Mouse (Mus musculus) T-cell, adult 2 months (primary cell): Measurements from ENCODE around the gene Ccdc71.

Experiments
- DNase-seq: peaks from one replicate; pipeline ENCODE4 v3.0.0; 2022; ENCODE audit warnings: low spot score

The Ccdc71 gene

GRCm38 (mm10) chr9:108489702-108490558, 29.6 kb downstream of the Ccdc71 start:
- peak; percentile 23 for DNase-seq

GRCm38 (mm10) chr9:108490559-108491285, 30.4 kb downstream of the Ccdc71 start, which contains the start of gene Usp19:
Gene Usp19 (plus strand): TSS chr9:108490602.
- peak; percentile 96 for DNase-seq

GRCm38 (mm10) chr9:108491286-108491580, 30.9 kb downstream of the Ccdc71 start:
- no peak for DNase-seq

GRCm38 (mm10) chr9:108492043-108492750, 31.9 kb downstream of the Ccdc71 start:
- no peak for DNase-seq

GRCm38 (mm10) chr9:108493246-108493645, 32.9 kb downstream of the Ccdc71 start:
- DNase-seq, result no peak

GRCm38 (mm10) chr9:108494146-108494825, 34.0 kb downstream of the Ccdc71 start:
- no peak for DNase-seq

GRCm38 (mm10) chr9:108494905-108495304, 34.6 kb downstream of the Ccdc71 start:
- no peak for DNase-seq

GRCm38 (mm10) chr9:108499231-108499630, 38.9 kb downstream of the Ccdc71 start:
- no peak for DNase-seq

- DNase-seq, result no peak
Measured at GRCm38 (mm10) chr9:108499943-108500342, 39.6 kb downstream of the Ccdc71 start.

- DNase-seq, result no peak
Measured at GRCm38 (mm10) chr9:108506901-108507300, 46.6 kb downstream of the Ccdc71 start.

- DNase-seq, result peak; percentile 93
Measured at GRCm38 (mm10) chr9:108507619-108508434, 47.5 kb downstream of the Ccdc71 start, which contains the start of gene Qars. Gene Qars (plus strand): TSS chr9:108507706.

GRCm38 (mm10) chr9:108508776-108509175, 48.4 kb downstream of the Ccdc71 start:
- DNase-seq, result no peak
